Mouse (Mus musculus) hindbrain, embryonic 14.5 days (tissue): ENCODE data around the gene Gch1. TPM values are rescaled to one million over a fixed set of nuclear protein-coding genes. Genes with fewer than 3 reads are reported as not detected.

ENCODE experiments used
- ATAC-seq: fragments of 200-750 bp; cut with Nextera tagmentation; 2 replicates; pipeline ENCODE4 v1.8.0; 2017; ENCODE audit warnings: moderate number of reproducible peaks, mild to moderate bottlenecking, moderate TSS enrichment, moderate library complexity; ENCODE audit not compliant: low FRiP score
- DNase-seq: peaks from one replicate; pipeline ENCODE4 v3.0.0-alpha.2; 2015; ENCODE audit warnings: low spot score
- H3K27ac ChIP-seq: fragments of 300-500 bp; sonication (generic); 2 replicates; pipeline ENCODE4 v1.5.1; 2014; ENCODE audit warnings: mild to moderate bottlenecking, moderate library complexity
- H3K27me3 ChIP-seq: fragments of 300-500 bp; sonication (generic); 2 replicates; pipeline ENCODE4 v1.6.1; 2014; ENCODE audit warnings: mild to moderate bottlenecking, low read length, mixed read lengths; ENCODE audit not compliant: control insufficient read depth, insufficient read depth
- H3K36me3 ChIP-seq: fragments of 300-500 bp; sonication (generic); replicated peaks from 2 replicates; pipeline ENCODE4 v1.6.1; 2014; ENCODE audit not compliant: control insufficient read depth, insufficient read depth
- H3K4me1 ChIP-seq: fragments of 300-500 bp; sonication (generic); replicated peaks from 2 replicates; pipeline ENCODE4 v1.6.1; 2014; ENCODE audit warnings: antibody characterized with exemption, low read length, mixed read lengths; ENCODE audit not compliant: control insufficient read depth, insufficient read depth
- H3K4me2 ChIP-seq: fragments of 300-500 bp; sonication (generic); replicated peaks from 2 replicates; pipeline ENCODE4 v1.6.1; 2014; ENCODE audit warnings: mild to moderate bottlenecking, moderate library complexity
- H3K4me3 ChIP-seq: fragments of 300-500 bp; sonication (generic); replicated peaks from 2 replicates; pipeline ENCODE4 v1.5.1; 2014; ENCODE audit warnings: mild to moderate bottlenecking, low read length
- H3K9ac ChIP-seq: fragments of 300-500 bp; sonication (generic); 2 replicates; pipeline ENCODE4 v1.6.1; 2014
- H3K9me3 ChIP-seq: fragments of 300-500 bp; sonication (generic); 2 replicates; pipeline ENCODE4 v1.6.1; 2016; ENCODE audit warnings: low read length; ENCODE audit not compliant: control insufficient read depth
- WGBS: fragments of 180-500 bp; shearing (Covaris S2); extraction: QIAGEN DNeasy Blood & Tissue Kit; methylation state at CpG from one replicate; pipeline ENCODE4 v1.1.7; 2014; 5-methylcytosine and 5-hydroxymethylcytosine counted together
- polyA plus RNA-seq: library from polyadenylated mRNA; unstranded; fragments of >200 nt; fragmentation: Nextera tagmentation; extraction: Ambion mirVana; gene quantifications from 2 replicates; pipeline ENCODE4 v1.2.1, GENCODE M21; 2014

Gch1 gene
- polyA plus RNA-seq, 1 experiment from 2014 or later = 5.2 TPM

GRCm38 (mm10) chr14:47209669-47210164, 20.5 kb upstream of the Gch1 start:
- WGBS = 69% methylated on average over 4 of the region's 4 CpGs
- no peak overlapping the region for H3K9ac ChIP-seq
- no peak for ATAC-seq

DNA sequence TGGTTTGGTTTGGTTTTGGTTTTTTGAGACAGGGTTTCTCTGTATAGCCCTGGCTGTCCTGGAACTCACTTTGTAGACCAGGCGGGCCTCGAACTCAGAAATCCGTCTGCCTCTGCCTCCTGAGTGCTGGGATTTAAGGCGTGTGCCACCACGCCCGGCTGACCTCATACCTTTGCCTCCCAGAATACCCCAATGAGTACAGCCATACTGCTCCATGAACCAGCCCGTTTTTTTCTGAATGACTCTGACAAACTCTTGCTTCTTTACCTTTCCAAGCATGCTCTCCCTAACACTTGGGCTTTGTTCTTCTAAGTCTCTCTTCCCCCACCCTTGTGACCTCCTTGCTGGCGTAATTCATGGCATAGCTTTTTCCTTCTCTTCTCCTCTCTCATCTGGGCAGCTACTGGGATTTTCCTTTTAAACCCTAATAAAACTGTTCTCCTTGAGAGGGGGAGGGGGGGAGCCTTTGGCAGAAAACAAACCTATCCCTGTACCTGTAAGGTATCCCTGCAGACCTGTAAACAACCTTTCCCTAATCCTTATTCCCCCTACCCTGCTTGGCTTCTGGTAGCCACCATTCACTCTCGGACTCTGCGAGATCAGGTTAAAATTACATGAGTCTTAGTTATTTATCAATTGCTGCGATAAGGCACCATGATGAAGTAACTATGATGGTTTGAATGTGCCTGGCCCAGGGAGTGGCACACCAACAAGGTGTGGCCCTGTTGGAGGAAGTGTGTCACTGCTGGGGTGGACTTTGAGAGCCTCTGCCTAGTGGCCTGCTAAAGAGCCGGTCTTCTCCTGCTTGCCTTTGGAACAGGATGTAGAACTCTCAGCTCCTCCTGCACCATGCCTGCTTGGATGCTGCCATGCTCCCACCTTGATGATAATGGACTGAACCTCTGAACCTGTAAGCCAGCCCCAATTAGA, 19.6 kb upstream of the Gch1 start:
- H3K4me2 ChIP-seq = no peak overlapping the region
- DNase-seq (no peak), ATAC-seq (no peak)
- no peak overlapping the region for H3K27ac ChIP-seq
- H3K4me1 ChIP-seq = no peaks in the 10 kb centered on the region
- no peaks in the 10 kb centered on the region for H3K27me3 ChIP-seq
- no peak overlapping the region for H3K9ac ChIP-seq
- H3K4me3 ChIP-seq = no peak overlapping the region
- H3K36me3 ChIP-seq = no peaks in the 10 kb centered on the region
- 87% methylated on average over 12 of the region's 12 CpGs for WGBS
- H3K9me3 ChIP-seq = no peaks in the 10 kb centered on the region

More at GRCm38 (mm10) chr14:47209669-47210164, 20.5 kb upstream of the Gch1 start:
- Histone ChIP-seq H3K9me3 (no peaks in the 10 kb centered on the region), H3K27me3 (no peaks in the 10 kb centered on the region), H3K27ac (no peak overlapping the region), H3K4me2 (no peak overlapping the region), H3K36me3 (no peaks in the 10 kb centered on the region), H3K4me1 (no peaks in the 10 kb centered on the region), H3K4me3 (no peak overlapping the region)
- no peak for DNase-seq

DNA sequence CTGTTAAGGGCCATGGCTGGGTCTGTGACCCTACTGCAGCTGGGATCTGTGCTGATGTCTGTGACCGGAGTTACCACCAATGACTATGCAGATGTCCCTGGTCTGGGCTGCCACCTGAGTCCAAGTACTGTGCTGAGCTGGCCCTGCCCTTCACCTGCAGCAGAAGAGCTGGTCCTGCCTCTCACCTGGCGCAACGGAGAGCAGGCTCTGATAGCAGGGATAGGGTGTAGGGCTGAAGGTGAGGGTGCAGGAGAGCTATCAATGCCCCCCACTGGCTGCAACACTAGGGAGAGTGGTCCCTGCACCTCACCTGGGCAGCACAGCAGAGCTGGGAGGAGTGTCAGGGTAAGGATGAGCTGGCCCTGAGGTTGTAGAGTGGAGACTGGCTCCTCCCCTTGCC, 17.4 kb upstream of the Gch1 start:
- 91% methylated on average over 3 of the region's 3 CpGs for WGBS
- Histone ChIP-seq H3K9ac (no peak overlapping the region), H3K36me3 (no peaks in the 10 kb centered on the region), H3K4me2 (no peak overlapping the region), H3K4me1 (no peaks in the 10 kb centered on the region), H3K27ac (no peak overlapping the region), H3K27me3 (no peaks in the 10 kb centered on the region), H3K9me3 (no peaks in the 10 kb centered on the region), H3K4me3 (no peak overlapping the region)
- DNase-seq = no peak
- no peak for ATAC-seq

GRCm38 (mm10) chr14:47205270-47205972, 16.2 kb upstream of the Gch1 start:
- no peaks in the 10 kb centered on the region for H3K9me3 ChIP-seq
- H3K4me1 ChIP-seq = no peaks in the 10 kb centered on the region
- no peak overlapping the region for H3K4me3 ChIP-seq
- DNase-seq = no peak
- no peak overlapping the region for H3K4me2 ChIP-seq
- no peaks in the 10 kb centered on the region for H3K36me3 ChIP-seq
- no peak overlapping the region for H3K27ac ChIP-seq
- no peak for ATAC-seq
- WGBS = 97% methylated on average over 5 of the region's 5 CpGs
- no peaks in the 10 kb centered on the region for H3K27me3 ChIP-seq
- H3K9ac ChIP-seq = no peak overlapping the region

DNA sequence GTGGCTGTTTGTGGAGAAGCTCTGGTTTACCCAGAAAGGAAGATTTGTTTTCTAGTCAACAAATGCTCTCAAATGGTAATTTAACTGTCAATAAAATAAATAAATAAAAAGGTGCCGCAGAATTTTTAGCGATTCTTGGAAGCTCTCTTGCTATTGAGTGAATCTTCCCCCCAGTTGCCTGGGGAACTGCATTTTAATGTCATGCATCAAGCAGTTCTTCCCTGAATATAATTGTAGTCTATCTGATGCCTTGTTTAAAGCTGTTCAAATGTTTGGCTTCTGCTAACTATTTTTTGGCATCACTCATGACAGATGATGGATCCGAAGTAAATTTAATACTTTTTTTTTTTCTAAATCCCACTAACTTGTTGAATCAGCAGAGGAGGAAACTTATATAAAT, 8.1 kb upstream of the Gch1 start:
- no peaks in the 10 kb centered on the region for H3K9me3 ChIP-seq
- no peak overlapping the region for H3K4me2 ChIP-seq
- H3K27ac ChIP-seq = no peak overlapping the region
- WGBS = 74% methylated on average over 3 of the region's 3 CpGs
- H3K9ac ChIP-seq = no peak overlapping the region
- H3K4me1 ChIP-seq = no peaks in the 10 kb centered on the region
- DNase-seq (no peak), ATAC-seq (no peak)
- no peak overlapping the region for H3K4me3 ChIP-seq
- H3K36me3 ChIP-seq = no peaks in the 10 kb centered on the region
- H3K27me3 ChIP-seq = no peaks in the 10 kb centered on the region

- Histone ChIP-seq H3K36me3 (no peaks in the 10 kb centered on the region), H3K9me3 (no peaks in the 10 kb centered on the region), H3K27me3 (no peaks in the 10 kb centered on the region), H3K4me2 (no peak overlapping the region), H3K4me1 (no peaks in the 10 kb centered on the region), H3K4me3 (no peak overlapping the region), H3K27ac (no peak overlapping the region), H3K9ac (no peak overlapping the region)
- DNase-seq (no peak), ATAC-seq (no peak)
- 86% methylated on average over 8 of the region's 8 CpGs for WGBS
These were observed 7.5 kb upstream of the Gch1 start for GRCm38 (mm10) chr14:47196711-47197110.

- Histone ChIP-seq H3K4me2 (no peak overlapping the region), H3K36me3 (no peaks in the 10 kb centered on the region), H3K4me1 (0 out of 2 replicates have a peak, but pooled peaks cover 3% of the 10 kb centered on the region), H3K9ac (no peak overlapping the region), H3K27ac (no peak overlapping the region), H3K9me3 (no peaks in the 10 kb centered on the region), H3K27me3 (no peaks in the 10 kb centered on the region), H3K4me3 (no peak overlapping the region)
- 36% methylated on average over 3 of the region's 4 CpGs for WGBS
- DNase-seq = no peak
- ATAC-seq = no peak
These were observed 4.9 kb upstream of the Gch1 start for GRCm38 (mm10) chr14:47194096-47194495.

- H3K9ac ChIP-seq = no peak overlapping the region
- H3K4me3 ChIP-seq = no peak overlapping the region
- no peaks in the 10 kb centered on the region for H3K9me3 ChIP-seq
- peaks cover 3% of the 10 kb centered on the region for H3K27me3 ChIP-seq
- ATAC-seq = no peak
- no peak overlapping the region for H3K27ac ChIP-seq
- 81% methylated on average over 6 of the region's 6 CpGs for WGBS
- H3K36me3 ChIP-seq = no peaks in the 10 kb centered on the region
- no peak for DNase-seq
- 0 out of 2 replicates have a peak, but pooled peaks cover 6% of the 10 kb centered on the region for H3K4me1 ChIP-seq
- no peak overlapping the region for H3K4me2 ChIP-seq
These were observed 4.3 kb upstream of the Gch1 start for GRCm38 (mm10) chr14:47193506-47193905.

- Histone ChIP-seq H3K27me3 (peaks cover 19% of the 10 kb centered on the region), H3K4me1 (0 out of 2 replicates have a peak, but pooled peaks cover 7% of the 10 kb centered on the region), H3K4me2 (no peak overlapping the region), H3K27ac (no peak overlapping the region), H3K9me3 (no peaks in the 10 kb centered on the region), H3K9ac (no peak overlapping the region), H3K4me3 (no peak overlapping the region), H3K36me3 (no peaks in the 10 kb centered on the region)
- DNase-seq (no peak), ATAC-seq (no peak)
- 47% methylated on average over 5 of the region's 5 CpGs for WGBS
These were observed 2.6 kb upstream of the Gch1 start for GRCm38 (mm10) chr14:47191861-47192260.
